Mouse (Mus musculus) testis, adult 2 months (tissue): ENCODE measurements around the gene Mthfr.

Experiments used
- CTCF ChIP-seq: fragments of 200-500 bp; IDR thresholded peaks from 2 replicates; pipeline ENCODE4 v1.5.1; 2012; ENCODE audit warnings: low read depth, mild to moderate bottlenecking, inconsistent platforms, low read length, moderate library complexity; ENCODE audit not compliant: control insufficient read depth, insufficient read depth, insufficient replicate concordance
- POLR2A ChIP-seq: fragments of 200-500 bp; IDR thresholded peaks from 2 replicates; pipeline ENCODE4 v1.6.1; 2012; ENCODE audit warnings: low read depth, mild to moderate bottlenecking, inconsistent platforms, low read length, moderate library complexity; ENCODE audit not compliant: control insufficient read depth

- no peak for TF ChIP-seq CTCF
- no peak for TF ChIP-seq POLR2A
Observed at GRCm38 (mm10) chr4:148001866-148002265, 37.0 kb upstream of the Mthfr start.
